Mouse (Mus musculus) brain, embryonic 14.5 days (tissue): ENCODE results near the gene E330009J07Rik. TPM values are rescaled to one million over a fixed set of nuclear protein-coding genes. Genes with fewer than 3 reads are reported as not detected.

ENCODE experiments used
- DNase-seq: peaks from one replicate; pipeline ENCODE4 v3.0.0-alpha.2; 2011; ENCODE audit warnings: low read depth
- CTCF ChIP-seq: fragments of 200-500 bp; IDR thresholded peaks from 2 replicates; pipeline ENCODE4 v1.5.1; 2012; ENCODE audit warnings: inconsistent platforms, mild to moderate bottlenecking, moderate library complexity, borderline replicate concordance; ENCODE audit not compliant: insufficient read depth, insufficient read length; ENCODE audit errors: extremely low read depth
- POLR2A ChIP-seq: fragments of 200-500 bp; IDR thresholded peaks from 2 replicates; pipeline ENCODE4 v1.6.1; 2012; ENCODE audit warnings: mild to moderate bottlenecking, inconsistent platforms, borderline replicate concordance; ENCODE audit not compliant: poor library complexity, insufficient read depth, insufficient read length, severe bottlenecking; ENCODE audit errors: extremely low read depth
- polyA plus RNA-seq: library from polyadenylated mRNA; depleted of rRNA; stranded (reverse); fragments of >200 nt; gene quantifications from 2 replicates; pipeline ENCODE4 v1.2.3, GENCODE M21; 2012; rRNA removed

The E330009J07Rik gene
- polyA plus RNA-seq, result 17.8 and 26.4 TPM in 2 replicates

DNA sequence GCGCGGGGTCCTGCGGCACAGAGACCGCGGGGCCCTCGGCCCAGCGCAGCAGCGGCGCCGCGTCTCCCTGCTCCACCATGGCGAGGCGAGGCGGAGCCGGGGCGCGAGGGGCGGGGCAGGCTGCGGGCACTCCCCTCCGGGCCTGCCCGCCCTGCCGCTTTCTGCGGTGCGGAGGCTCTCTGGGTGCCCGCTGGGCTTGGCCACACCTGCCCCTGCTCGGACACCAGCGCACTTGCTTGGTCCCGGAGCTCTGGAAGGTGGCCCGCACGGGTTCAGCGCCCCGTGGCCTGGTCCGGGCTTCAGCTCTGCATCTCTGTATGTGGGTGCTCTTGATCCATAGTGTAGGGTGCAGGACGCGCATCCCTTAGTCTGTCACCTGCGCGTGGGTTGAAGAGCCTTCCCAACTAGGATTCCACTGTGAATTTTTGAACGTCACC lies at the start of gene E330009J07Rik:
TSS of gene E330009J07Rik (minus strand) at position 89 of the 437 bp plus-strand sequence.
- TF ChIP-seq CTCF (no peak), POLR2A (peak; percentile 95)
- peak; percentile 87 for DNase-seq

DNA sequence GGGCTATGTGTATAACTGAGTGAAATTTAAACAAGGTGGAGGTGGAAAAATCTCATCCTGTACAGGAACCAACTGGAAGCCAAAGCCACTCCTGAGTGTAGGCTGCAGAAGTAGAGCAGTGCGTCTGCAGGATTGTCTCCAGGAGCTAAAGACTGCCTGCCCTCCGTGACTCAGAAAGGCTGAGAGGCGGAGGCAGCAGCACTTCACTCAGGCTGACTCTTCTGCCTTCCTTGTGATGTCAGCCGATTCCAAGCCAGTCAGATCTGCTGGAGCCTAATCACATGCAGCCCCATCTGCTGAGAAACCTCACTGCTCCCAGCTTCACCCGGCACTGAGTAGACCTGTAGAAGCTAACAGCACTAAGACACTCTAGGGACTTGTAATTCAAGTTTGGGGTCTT lies 46.4 kb upstream of the E330009J07Rik start:
- no peak for TF ChIP-seq CTCF
- no peak for TF ChIP-seq POLR2A
- DNase-seq, result no peak

DNA sequence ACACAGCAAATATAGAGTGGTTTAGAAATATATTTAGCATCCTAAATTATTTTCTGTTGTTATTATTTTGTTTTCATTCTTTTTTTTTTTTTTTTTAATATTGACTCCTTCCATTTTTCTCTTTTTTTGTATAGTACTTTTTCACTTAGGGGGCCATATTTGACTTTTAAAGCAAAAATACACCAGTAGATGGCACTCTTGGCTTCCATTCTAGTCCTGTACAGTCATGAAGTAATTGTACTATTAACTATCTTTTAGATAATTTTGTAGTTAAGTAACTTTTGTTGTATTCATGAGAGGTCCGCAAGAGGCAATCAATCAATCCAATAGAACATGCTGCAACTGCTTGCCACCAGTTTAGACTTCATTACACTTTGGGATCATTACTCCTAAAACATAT lies 43.8 kb upstream of the E330009J07Rik start:
- peak; percentile 51 for DNase-seq
- TF ChIP-seq CTCF (no peak), POLR2A (no peak)

DNA sequence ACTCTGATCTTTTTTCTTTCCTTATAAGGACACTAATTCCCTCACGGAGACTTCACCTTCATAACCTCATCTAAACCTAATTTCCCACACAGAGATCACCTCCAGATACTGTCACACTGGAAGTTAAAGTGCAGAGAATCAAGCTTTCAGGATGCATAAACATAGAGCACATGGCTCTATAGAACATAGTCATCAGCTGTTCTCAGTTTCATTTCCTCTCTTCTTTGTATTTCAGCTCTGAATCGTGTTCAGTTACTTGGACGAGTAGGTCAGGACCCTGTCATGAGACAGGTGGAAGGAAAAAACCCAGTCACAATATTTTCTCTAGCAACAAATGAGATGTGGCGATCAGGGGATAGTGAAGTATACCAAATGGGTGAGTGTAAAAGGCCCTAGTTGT lies 40.2 kb upstream of the E330009J07Rik start:
- DNase-seq, result no peak
- TF ChIP-seq POLR2A, result no peak
- TF ChIP-seq CTCF, result no peak

DNA sequence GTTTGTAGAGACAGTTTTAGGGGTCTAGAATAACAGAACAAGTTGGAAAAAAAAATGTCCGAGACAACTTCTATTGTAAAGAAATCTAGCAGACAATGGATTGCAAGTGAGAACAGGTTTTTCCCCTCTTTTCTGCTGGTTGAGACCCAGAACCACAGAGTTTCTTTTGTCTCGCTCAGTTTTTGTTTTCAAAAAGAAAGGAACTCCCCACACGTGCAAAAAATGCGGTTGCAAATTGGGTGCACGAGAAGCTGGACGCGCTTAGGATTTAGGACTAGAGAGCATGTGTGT lies 35.7 kb upstream of the E330009J07Rik start:
- DNase-seq, result no peak
- TF ChIP-seq CTCF (no peak), POLR2A (no peak)

DNA sequence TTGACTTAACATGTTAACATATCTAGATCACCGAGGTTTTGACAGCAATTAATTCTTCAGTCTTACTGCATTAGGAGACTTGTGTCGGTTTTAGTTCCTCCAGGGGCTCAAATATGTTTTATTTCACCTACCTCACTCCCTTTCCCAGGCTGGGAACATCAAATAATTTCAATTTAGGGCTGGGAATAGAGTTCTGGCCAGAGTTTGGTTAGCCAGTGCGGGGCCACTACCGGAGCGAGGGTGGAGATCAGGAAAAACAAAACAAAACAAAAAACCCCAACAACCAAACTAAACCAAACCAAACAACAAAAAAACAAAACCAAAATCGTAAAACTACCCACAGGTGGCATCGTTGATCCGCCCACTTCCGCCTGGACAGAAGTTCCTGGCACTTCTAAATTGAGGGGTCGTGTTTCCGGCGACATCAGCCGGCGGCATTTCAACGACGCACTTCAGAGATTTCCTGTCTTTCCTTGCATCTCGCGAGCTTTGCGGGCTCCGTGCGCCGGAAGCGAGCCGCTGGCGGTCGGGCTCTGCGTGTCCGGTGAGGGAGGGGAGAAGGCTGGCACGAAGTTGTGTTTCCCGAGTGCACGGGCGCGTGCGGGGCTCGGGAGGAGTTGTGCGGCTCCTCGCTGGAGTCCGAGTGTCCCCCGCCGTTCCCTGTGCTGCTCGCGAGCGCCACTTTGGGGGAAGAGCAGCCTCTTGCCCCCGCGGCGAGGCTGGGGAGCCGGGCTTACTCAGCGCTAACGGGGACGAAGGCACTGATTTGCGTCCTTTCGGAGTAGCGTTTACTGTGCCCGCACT lies 35.2 kb upstream of the E330009J07Rik start, which contains the start of gene Ssbp1:
TSS of gene Ssbp1 (plus strand) at position 437 of the 804 bp plus-strand sequence.
- peak; percentile 99 for DNase-seq
- TF ChIP-seq CTCF (no peak), POLR2A (peak; percentile 96)

DNA sequence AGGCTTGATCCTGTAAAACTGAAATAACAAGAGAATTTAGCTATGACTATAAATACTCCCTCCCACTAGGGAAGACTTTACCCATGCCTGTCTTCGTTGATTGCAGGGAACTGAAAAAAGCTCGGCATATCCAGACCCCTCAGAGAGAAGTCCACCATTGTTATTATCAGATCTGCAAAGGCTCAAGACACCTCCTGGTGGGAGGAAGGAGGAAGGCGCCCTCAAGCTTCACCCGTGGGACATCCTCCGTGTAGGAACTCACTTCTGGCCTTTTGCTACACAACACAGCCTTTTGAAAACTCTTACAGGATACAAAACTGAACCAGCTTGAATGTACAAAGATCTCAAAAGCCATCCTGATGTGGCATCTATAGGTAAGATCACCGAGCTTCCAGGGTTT lies 29.8 kb upstream of the E330009J07Rik start:
- TF ChIP-seq CTCF (peak; percentile 38; the same call in 1 of the 2 replicates), POLR2A (no peak)
- no peak for DNase-seq

DNA sequence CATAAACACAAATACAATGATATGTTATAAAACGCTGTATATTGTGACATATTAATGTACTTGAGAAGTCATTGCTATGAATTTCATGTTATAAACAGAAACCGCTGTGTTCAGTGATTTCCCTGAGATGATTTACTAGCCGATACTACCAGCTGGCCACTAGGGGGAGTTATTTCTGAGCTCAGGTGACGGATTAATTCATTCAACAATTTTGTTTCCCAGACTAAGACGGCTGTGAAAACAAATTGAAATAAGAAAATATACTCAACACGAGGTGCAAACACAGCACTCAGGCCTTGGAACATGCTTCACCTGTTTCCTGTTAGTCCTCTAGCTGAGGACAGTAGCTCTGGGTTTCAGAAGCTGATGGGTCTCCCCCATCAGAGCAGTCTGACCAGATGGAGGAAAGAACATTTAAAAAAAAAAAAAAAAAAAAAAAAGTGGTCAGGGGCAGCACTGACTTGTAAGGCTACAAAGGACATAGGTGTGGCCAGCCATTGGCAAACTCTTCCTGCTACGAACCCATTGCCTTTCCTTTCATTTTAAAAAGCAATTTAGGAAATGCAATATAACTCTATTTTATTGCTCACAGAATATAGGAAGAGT lies 18.6 kb upstream of the E330009J07Rik start:
- TF ChIP-seq CTCF (peak; percentile 51; the same call in 1 of the 2 replicates), POLR2A (no peak)
- no peak for DNase-seq

DNA sequence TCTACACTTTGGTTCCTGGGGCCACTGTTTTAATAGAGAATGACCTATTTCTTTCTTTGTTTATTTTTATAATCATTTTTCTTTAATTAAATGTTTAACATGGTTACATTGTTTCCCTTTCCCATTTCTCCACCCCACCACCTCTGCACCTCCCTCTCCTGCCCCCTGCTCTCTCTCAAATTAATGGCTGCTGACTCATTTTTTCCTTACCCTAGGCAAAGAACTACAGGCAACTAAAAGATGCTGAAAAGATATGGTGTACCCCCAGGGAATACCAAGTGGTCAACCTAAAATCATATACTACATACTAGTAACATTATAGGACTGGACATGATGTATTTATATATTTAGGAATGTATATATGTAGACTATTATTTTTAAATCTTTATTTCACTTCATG lies 12.7 kb upstream of the E330009J07Rik start:
- no peak for DNase-seq
- no peak for TF ChIP-seq POLR2A

DNA sequence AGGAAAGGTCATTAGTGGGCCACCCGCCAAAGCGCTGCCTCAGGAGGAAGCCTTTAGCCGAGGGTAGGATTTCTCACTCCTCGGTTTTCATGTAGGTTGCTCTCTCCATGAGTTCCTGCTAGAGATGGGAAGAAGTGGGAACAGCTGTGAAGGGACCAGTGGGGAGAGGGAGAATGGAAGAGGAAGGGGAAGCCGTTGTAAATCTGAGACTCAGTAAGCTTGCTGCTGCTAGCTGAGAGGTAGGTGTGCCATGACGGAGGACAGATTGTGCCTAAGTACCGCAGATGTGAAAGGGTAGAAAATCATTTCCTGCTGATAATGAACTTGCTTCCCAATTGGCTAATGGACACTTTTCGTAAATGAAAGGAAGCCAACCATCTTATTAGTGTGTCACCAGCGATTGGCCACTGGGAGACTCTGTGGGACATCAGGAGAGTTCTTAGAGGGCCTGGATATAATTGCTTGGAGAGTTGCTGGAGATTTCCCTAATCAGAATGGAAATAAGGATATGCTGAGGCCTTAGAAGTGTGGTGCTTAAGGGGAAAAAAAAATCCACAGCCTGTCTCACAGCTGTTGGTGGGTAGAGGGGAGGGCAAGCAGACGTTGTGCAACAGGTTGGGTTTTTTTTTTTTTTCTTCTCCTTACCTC lies 7.5 kb upstream of the E330009J07Rik start:
- peak; percentile 54 for DNase-seq
- no peak for TF ChIP-seq CTCF
- no peak for TF ChIP-seq POLR2A

DNA sequence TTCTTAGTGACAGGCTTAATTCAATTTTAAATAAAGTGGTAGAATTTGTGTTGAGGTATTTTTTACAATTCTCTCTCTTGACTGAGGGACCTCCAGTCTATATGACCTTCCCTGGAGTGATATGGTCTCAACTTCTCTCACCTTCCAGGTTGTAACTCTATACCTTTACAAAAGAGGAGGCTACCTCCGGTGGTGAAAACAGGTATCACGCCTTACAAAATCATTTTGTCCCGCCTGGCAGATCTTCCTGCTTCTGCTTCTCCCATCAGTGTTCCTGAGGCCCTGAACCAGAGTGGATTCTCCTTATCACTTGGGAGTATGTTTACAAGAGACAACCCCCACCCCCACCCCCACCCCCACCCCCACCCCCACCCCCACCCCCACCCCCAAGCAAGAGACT lies 5.8 kb upstream of the E330009J07Rik start:
- no peak for DNase-seq
- TF ChIP-seq POLR2A (no peak), CTCF (peak; percentile 12; the same call in 1 of the 2 replicates)
